Mouse (Mus musculus) CD4-positive, CD25-positive, alpha-beta regulatory T cell, adult 4 months (primary cell): ENCODE data around the gene B3gnt3. TPM values are rescaled to one million over a fixed set of nuclear protein-coding genes. Genes with fewer than 3 reads are reported as not detected.
A peak's percentile ranks its signal among the peaks of the same experiment; 100 is the strongest.
"Not testable (repeated sequence)": the region's sequence is repeated elsewhere in the genome, so short reads cannot be mapped to it uniquely, and the experiment has no call there.

Source experiments
- ATAC-seq: one replicate; pipeline ENCODE4 v1.8.0; 2017
- polyA plus RNA-seq, 2 experiments: library from polyadenylated mRNA; unstranded; fragments of 100-300 nt; shearing (Covaris generic); gene quantifications; one replicate each; pipeline ENCODE4 v1.2.1; 2017

B3gnt3 gene
- polyA plus RNA-seq, 2 experiments from 2014 or later: 3.4 to 6.5 TPM

- peak; percentile 74 for ATAC-seq
Observed at GRCm38 (mm10) chr8:71709800-71710446, 8.3 kb upstream of the B3gnt3 start.

- no peak for ATAC-seq
Observed at GRCm38 (mm10) chr8:71709134-71709799, 7.7 kb upstream of the B3gnt3 start.

GRCm38 (mm10) chr8:71707874-71708273, 6.3 kb upstream of the B3gnt3 start:
- peak; percentile 50 for ATAC-seq

GRCm38 (mm10) chr8:71703400-71703799, 1.8 kb upstream of the B3gnt3 start:
- ATAC-seq: not testable (repeated sequence)

- no peak for ATAC-seq
Observed at GRCm38 (mm10) chr8:71702923-71703322, 1.3 kb upstream of the B3gnt3 start.

GRCm38 (mm10) chr8:71702087-71702432, 471 bp upstream of the B3gnt3 start:
- ATAC-seq: peak; percentile 51

GRCm38 (mm10) chr8:71700493-71701269, 908 bp downstream of the B3gnt3 start:
- peak; percentile 52 for ATAC-seq

- not testable (repeated sequence) for ATAC-seq
Observed at GRCm38 (mm10) chr8:71695456-71695855, 6.1 kb downstream of the B3gnt3 start.

- ATAC-seq: peak; percentile 15
Observed at GRCm38 (mm10) chr8:71693166-71694041, 8.2 kb downstream of the B3gnt3 start.

- ATAC-seq: peak; percentile 92
Observed at GRCm38 (mm10) chr8:71692509-71692908, 9.1 kb downstream of the B3gnt3 start.

GRCm38 (mm10) chr8:71689028-71689427, 12.6 kb downstream of the B3gnt3 start, which contains the start of gene Insl3:
Gene Insl3, plus strand, starts transcription at chr8:71689214.
- no peak for ATAC-seq

GRCm38 (mm10) chr8:71687616-71688015, 14.0 kb downstream of the B3gnt3 start:
- ATAC-seq: no peak

- ATAC-seq: no peak
Observed at GRCm38 (mm10) chr8:71686143-71686734, 15.3 kb downstream of the B3gnt3 start.

- ATAC-seq: no peak
Observed at GRCm38 (mm10) chr8:71685573-71685972, 16.0 kb downstream of the B3gnt3 start.

GRCm38 (mm10) chr8:71684701-71685100, 16.9 kb downstream of the B3gnt3 start:
- no peak for ATAC-seq

GRCm38 (mm10) chr8:71682832-71683231, 18.8 kb downstream of the B3gnt3 start:
- no peak for ATAC-seq

- ATAC-seq: no peak
Observed at GRCm38 (mm10) chr8:71681369-71681915, 20.1 kb downstream of the B3gnt3 start.

- ATAC-seq: no peak
Observed at GRCm38 (mm10) chr8:71680471-71680870, 21.1 kb downstream of the B3gnt3 start.

- no peak for ATAC-seq
Observed at GRCm38 (mm10) chr8:71679550-71680168, 21.9 kb downstream of the B3gnt3 start.

GRCm38 (mm10) chr8:71679116-71679515, 22.5 kb downstream of the B3gnt3 start:
- ATAC-seq: no peak

GRCm38 (mm10) chr8:71678216-71678615, 23.4 kb downstream of the B3gnt3 start:
- ATAC-seq: no peak
